Mouse (Mus musculus) stomach, embryonic 16.5 days (tissue): ENCODE measurements around the gene Olfr506. TPM values are rescaled to one million over a fixed set of nuclear protein-coding genes. Genes with fewer than 3 reads are reported as not detected.

Experiments
- ATAC-seq: fragments of 200-750 bp; cut with Nextera tagmentation; 2 replicates; pipeline ENCODE4 v1.8.0; 2017; ENCODE audit warnings: moderate number of reproducible peaks, moderate TSS enrichment; ENCODE audit not compliant: insufficient read depth, low FRiP score
- H3K27ac ChIP-seq: fragments of 300-500 bp; sonication (generic); 2 replicates; pipeline ENCODE4 v1.5.1; 2014; ENCODE audit warnings: low read length
- H3K27me3 ChIP-seq: fragments of 300-500 bp; sonication (generic); 2 replicates; pipeline ENCODE4 v1.6.1; 2014; ENCODE audit warnings: low read length, control low read depth, mixed read lengths; ENCODE audit not compliant: control insufficient read depth, insufficient read depth
- H3K36me3 ChIP-seq: fragments of 300-500 bp; sonication (generic); 2 replicates; pipeline ENCODE4 v1.6.1; 2014; ENCODE audit warnings: low read length; ENCODE audit not compliant: control insufficient read depth, insufficient read depth
- H3K4me1 ChIP-seq: fragments of 300-500 bp; sonication (generic); 2 replicates; pipeline ENCODE4 v1.6.1; 2014; ENCODE audit warnings: low read length, control low read depth, mixed read lengths; ENCODE audit not compliant: control insufficient read depth, insufficient read depth
- H3K4me2 ChIP-seq: fragments of 300-500 bp; sonication (generic); 2 replicates; pipeline ENCODE4 v1.6.1; 2014; ENCODE audit warnings: low read depth, low read length, mixed read lengths
- H3K4me3 ChIP-seq: fragments of 300-500 bp; sonication (generic); replicated peaks from 2 replicates; pipeline ENCODE4 v1.5.1; 2014; ENCODE audit warnings: mild to moderate bottlenecking, low read length
- H3K9ac ChIP-seq: fragments of 300-500 bp; sonication (generic); 2 replicates; pipeline ENCODE4 v1.6.1; 2014; ENCODE audit warnings: low read length
- H3K9me3 ChIP-seq: fragments of 300-500 bp; sonication (generic); replicated peaks from 2 replicates; pipeline ENCODE4 v1.6.1; 2016; ENCODE audit warnings: low read length, control low read depth; ENCODE audit not compliant: control insufficient read depth
- WGBS: fragments of 180-500 bp; shearing (Covaris S2); extraction: QIAGEN DNeasy Blood & Tissue Kit; methylation state at CpG from one replicate; pipeline ENCODE4 v1.1.7; 2014; 5-methylcytosine and 5-hydroxymethylcytosine counted together
- polyA plus RNA-seq: library from polyadenylated mRNA; unstranded; fragments of >200 nt; fragmentation: Nextera tagmentation; extraction: Ambion mirVana; gene quantifications from 2 replicates; pipeline ENCODE4 v1.2.1, GENCODE M21; 2015

Gene Olfr506
- polyA plus RNA-seq, 1 experiment from 2014 or later: not detected

DNA sequence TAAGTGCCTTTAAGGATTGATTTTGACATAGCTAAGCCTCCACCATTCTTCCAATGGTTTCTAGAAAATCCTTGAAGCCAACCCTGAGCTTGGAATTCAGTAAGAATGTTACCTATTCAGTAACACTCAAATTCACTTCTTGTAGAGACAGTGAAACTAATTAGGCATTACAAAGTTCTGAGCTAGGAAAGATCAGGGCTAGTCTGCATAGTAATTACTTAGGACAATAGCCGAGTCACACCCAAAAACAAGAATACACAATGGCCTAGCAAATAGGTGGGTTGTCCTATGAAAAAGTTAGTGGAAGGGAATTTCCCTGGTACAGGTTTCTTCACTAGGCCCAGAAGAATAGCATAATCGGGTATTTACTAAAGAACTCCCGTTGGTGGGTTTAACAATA is 51.8 kb downstream of the Olfr506 start:
- 90% methylated on average over 3 of the region's 3 CpGs for WGBS
- no peak overlapping the region for H3K4me2 ChIP-seq
- no peaks in the 10 kb centered on the region for H3K27me3 ChIP-seq
- ATAC-seq: no peak
- no peak overlapping the region for H3K27ac ChIP-seq
- H3K9me3 ChIP-seq: no peaks in the 10 kb centered on the region
- no peak overlapping the region for H3K9ac ChIP-seq
- H3K4me1 ChIP-seq: no peaks in the 10 kb centered on the region
- H3K4me3 ChIP-seq: no peak overlapping the region
- H3K36me3 ChIP-seq: no peaks in the 10 kb centered on the region

Other genes with a start within 250 kb of the Olfr506 start
- gene Olfr494, start 245.5 kb upstream of the Olfr506 start, polyA plus RNA-seq: not detected in 2 replicates
- gene Olfr495, start 217.6 kb upstream of the Olfr506 start, polyA plus RNA-seq: not detected in 2 replicates
- not detected in 2 replicates for gene Olfr497, start 190.4 kb upstream of the Olfr506 start, polyA plus RNA-seq
- not detected in 2 replicates for gene Olfr498, start 145.5 kb upstream of the Olfr506 start, polyA plus RNA-seq
- gene Olfr502, start 85.7 kb upstream of the Olfr506 start, polyA plus RNA-seq: not detected in 2 replicates
- gene Olfr503, start 66.3 kb upstream of the Olfr506 start, polyA plus RNA-seq: not detected in 2 replicates
- gene Olfr504, start 45.0 kb upstream of the Olfr506 start, polyA plus RNA-seq: not detected in 2 replicates
- gene Olfr507, start 11.0 kb downstream of the Olfr506 start, polyA plus RNA-seq: not detected in 2 replicates
- gene Olfr508, start 19.2 kb downstream of the Olfr506 start, polyA plus RNA-seq: not detected in 2 replicates
- not detected in 2 replicates for gene Olfr509, start 41.1 kb downstream of the Olfr506 start, polyA plus RNA-seq
- gene Olfr510, start 55.6 kb downstream of the Olfr506 start, polyA plus RNA-seq: not detected in 2 replicates
- not detected in 2 replicates for gene Olfr512, start 102.5 kb downstream of the Olfr506 start, polyA plus RNA-seq
- gene Olfr513, start 140.2 kb downstream of the Olfr506 start, polyA plus RNA-seq: not detected in 2 replicates
- gene Olfr514, start 215.2 kb downstream of the Olfr506 start, polyA plus RNA-seq: not detected in 2 replicates
- not detected in 2 replicates for gene Olfr516, start 239.7 kb downstream of the Olfr506 start, polyA plus RNA-seq